25 mouse cellular contexts compared by ENCODE assay signal in genomic region chr11:76461201-76461600, GRCm38 (mm10). TPM values are rescaled to one million over a fixed set of nuclear protein-coding genes. Genes with fewer than 3 reads are reported as not detected.
DNase-seq lines count a peak whose midpoint lies in the region; ATAC-seq and TF ChIP-seq lines count a peak whose summit lies in the region.
"Had no signal": no experiment of that assay in that cellular context is flagged by ENCODE, and none has a peak within 500 bp of the region (broad histone marks: within the 10 kb centered on the region; RNA-seq: fewer than 3 reads in every experiment).

No protein-coding gene starts in this region.

- no peak for TF ChIP-seq CTCF in gastrocnemius, adult 2 months (IDR thresholded peaks at IDR 0.05)
- TF ChIP-seq CTCF in hindbrain, postnatal 0 days (IDR thresholded peaks at IDR 0.05; ENCODE audit: low read depth): no peak
- TF ChIP-seq CTCF in thymus, adult 2 months (IDR thresholded peaks at IDR 0.05; ENCODE audit: borderline replicate concordance, control insufficient read depth, extremely low read depth, insufficient read depth, low read length, poor library complexity): no peak

- intact Hi-C loops in gastrocnemius, adult 2 months (cut with DNase I): no loop called here

- no peak overlapping the region for H3K27ac ChIP-seq in gastrocnemius, adult 2 months
- peak overlapping the region; percentile 17; the same call in 1 of the 2 replicates for H3K27ac ChIP-seq in hindbrain, postnatal 0 days
- H3K27ac ChIP-seq in hindbrain, embryonic 12.5 days: no peak overlapping the region
- 0 out of 2 replicates have a peak overlapping the region, but pooled peaks have one; percentile 39 for H3K27ac ChIP-seq in thymus, adult 2 months (ENCODE audit: control insufficient read depth, insufficient read depth, low read length)
- H3K27ac ChIP-seq: embryonic facial prominence, embryonic 12.5 days; liver, embryonic 14.5 days had no signal

- ATAC-seq in hindbrain, postnatal 0 days: no peak
- no peak for ATAC-seq in hindbrain, embryonic 12.5 days (ENCODE audit: low FRiP score)
- ATAC-seq: forebrain, embryonic 14.5 days; intestine, postnatal 0 days; Patski had no signal

- peak; percentile 2 for DNase-seq in gastrocnemius, adult 2 months
- no peak for DNase-seq in gastrocnemius, adult 8-10 months (ENCODE audit: low spot score in 2 of 2)
- no peak for DNase-seq in hindbrain, postnatal 0 days (ENCODE audit: low spot score)
- DNase-seq in thymus, adult 2 months: peak; percentile 13
- DNase-seq in thymus, adult 18-20 months: no peak
- peak; percentile 50 for DNase-seq in thymus, postnatal 4 days
- no peak for DNase-seq in kidney, adult 8-10 months
- DNase-seq: adrenal gland, postnatal 14 days; cerebellum, adult 11 months; cerebellum, adult 9-11 months; embryo, embryonic 11 days; gastrocnemius, postnatal 10 days; heart, postnatal 4 days; kidney, postnatal 25 days; liver; lung, embryonic 14.5 days; lung, postnatal 14 days; midbrain, embryonic 14.5 days; right cerebral cortex, postnatal 14 days had no signal

- H3K27me3 ChIP-seq in hindbrain, postnatal 0 days (ENCODE audit: insufficient read depth, low read length): no peaks in the 10 kb centered on the region
- H3K27me3 ChIP-seq in hindbrain, embryonic 12.5 days: no peaks in the 10 kb centered on the region
- H3K27me3 ChIP-seq in thymus, adult 2 months (ENCODE audit: control insufficient read depth, insufficient read depth, low read length): no peaks in the 10 kb centered on the region
- H3K27me3 ChIP-seq: embryonic facial prominence, embryonic 12.5 days; Patski had no signal

- no peaks in the 10 kb centered on the region for H3K9me3 ChIP-seq in hindbrain, postnatal 0 days (ENCODE audit: low read length)
- H3K9me3 ChIP-seq in hindbrain, embryonic 12.5 days (replicated peaks): no peaks in the 10 kb centered on the region
- H3K9me3 ChIP-seq: embryonic facial prominence, embryonic 12.5 days had no signal

- no peak overlapping the region for H3K4me2 ChIP-seq in hindbrain, postnatal 0 days (ENCODE audit: low read depth, low read length)
- H3K4me2 ChIP-seq in hindbrain, embryonic 12.5 days (replicated peaks): no peak overlapping the region
- H3K4me2 ChIP-seq: embryonic facial prominence, embryonic 12.5 days; lung, embryonic 14.5 days had no signal

- H3K4me3 ChIP-seq in gastrocnemius, adult 2 months: no peak overlapping the region
- H3K4me3 ChIP-seq in hindbrain, postnatal 0 days (ENCODE audit: low read length): no peak overlapping the region
- H3K4me3 ChIP-seq in hindbrain, embryonic 12.5 days: no peak overlapping the region
- no peak overlapping the region for H3K4me3 ChIP-seq in thymus, adult 2 months (ENCODE audit: control insufficient read depth, insufficient read depth, low read length)
- H3K4me3 ChIP-seq: embryonic facial prominence, embryonic 12.5 days had no signal

- no peak for TF ChIP-seq POLR2A in thymus, adult 2 months (IDR thresholded peaks at IDR 0.05; ENCODE audit: control insufficient read depth, extremely low read depth, insufficient read depth, low read length, poor library complexity)

- peaks cover 17% of the 10 kb centered on the region for H3K4me1 ChIP-seq in hindbrain, postnatal 0 days (ENCODE audit: insufficient read depth, low read length)
- peaks cover 48% of the 10 kb centered on the region for H3K4me1 ChIP-seq in hindbrain, embryonic 12.5 days
- peaks cover 24% of the 10 kb centered on the region for H3K4me1 ChIP-seq in thymus, adult 2 months (replicated peaks; ENCODE audit: control insufficient read depth, insufficient read depth, low read length)

- peaks cover 23% of the 10 kb centered on the region for H3K36me3 ChIP-seq in hindbrain, postnatal 0 days (ENCODE audit: insufficient read depth, low read length)
- H3K36me3 ChIP-seq in hindbrain, embryonic 12.5 days: peaks cover 59% of the 10 kb centered on the region
- H3K36me3 ChIP-seq in thymus, adult 2 months (ENCODE audit: control insufficient read depth, insufficient read depth, low read length): no peaks in the 10 kb centered on the region; the same call in 1 of the 2 replicates

- 50% methylated on average over 6 of the region's 6 CpGs for WGBS in hindbrain, postnatal 0 days
- 71% methylated on average over 6 of the region's 6 CpGs for WGBS in hindbrain, embryonic 12.5 days
- 85% methylated on average over 6 of the region's 6 CpGs for WGBS in thymus, adult 2 months

- H3K9ac ChIP-seq in hindbrain, postnatal 0 days (replicated peaks; ENCODE audit: low read length): no peak overlapping the region
- H3K9ac ChIP-seq in hindbrain, embryonic 12.5 days: no peak overlapping the region
- H3K9ac ChIP-seq: embryonic facial prominence, embryonic 12.5 days; liver, embryonic 14.5 days; lung, embryonic 14.5 days had no signal

RNA-seq across cellular contexts. Expression of gene Timm22, which starts 54.4 kb away (rescaled TPM):
- total RNA-seq in gastrocnemius, adult 2 months (2021): 10 to 100 TPM; 29.0 to 45.0 TPM
- 10 to 100 TPM; 31.6 to 45.2 (median 39.6) TPM for total RNA-seq in gastrocnemius, adult 8-10 months (2022)
- total RNA-seq in hindbrain, postnatal 0 days (2014; rRNA removed): 49.8 and 112 TPM in 2 replicates
- 104 and 106 TPM in 2 replicates for polyA plus RNA-seq in hindbrain, postnatal 0 days (2015; fragmentation: Nextera tagmentation; extraction: Ambion mirVana)
- polyA plus RNA-seq in hindbrain, embryonic 12.5 days (2016; fragmentation: Nextera tagmentation; extraction: Ambion mirVana): 111 and 113 TPM in 2 replicates
- polyA plus RNA-seq in thymus, adult 2 months (2012; rRNA removed): 18.0 and 20.4 TPM in 2 replicates

Comparison
In these comparisons a context has a peak if more than half of its experiments do, and no peak if none do; other contexts are left out.
1. DNase-seq: peak in gastrocnemius, adult 2 months (single experiment), thymus, adult 2 months (single experiment) and thymus, postnatal 4 days (single experiment); none in gastrocnemius, adult 8-10 months (0 of 2), hindbrain, postnatal 0 days (single experiment), thymus, adult 18-20 months (0 of 2) and kidney, adult 8-10 months (0 of 2).
2. H3K27ac ChIP-seq: peak in hindbrain, postnatal 0 days (single experiment) and thymus, adult 2 months (single experiment); none in gastrocnemius, adult 2 months (single experiment) and hindbrain, embryonic 12.5 days (single experiment).